Mouse (Mus musculus) NIH3T3 (cell line): ENCODE data around the gene Kcnab3.
"Not testable (repeated sequence)": the region's sequence is repeated elsewhere in the genome, so short reads cannot be mapped to it uniquely, and the experiment has no call there.

ENCODE experiments used
- DNase-seq: peaks from one replicate; pipeline ENCODE4 v3.0.0-alpha.2; 2012; ENCODE audit warnings: low read depth

The Kcnab3 gene

GRCm38 (mm10) chr11:69325628-69326407 is at the start of gene Kcnab3:
Kcnab3 (plus strand) TSS chr11:69326258.
- peak; percentile 88 for DNase-seq

DNA sequence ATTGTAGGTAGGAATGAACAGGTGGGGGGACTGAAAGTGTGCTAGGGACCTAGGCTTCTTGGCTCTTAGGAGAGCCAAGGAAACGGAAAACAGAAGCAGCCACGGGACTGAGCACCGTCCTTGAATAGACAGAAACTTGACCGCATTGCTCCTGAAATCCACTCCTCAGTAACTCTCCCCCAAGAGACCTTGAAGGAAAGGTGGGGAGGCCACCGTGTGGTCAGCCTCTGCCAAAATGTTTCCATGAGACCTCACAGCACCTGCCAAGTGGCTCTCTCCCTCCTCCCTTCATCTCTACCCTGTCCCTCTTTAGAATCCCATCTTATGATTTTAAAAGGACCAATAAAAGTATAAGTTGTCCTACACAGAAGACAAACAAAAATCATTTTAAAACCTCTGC is 48.8 kb upstream of the Kcnab3 start:
- DNase-seq: no peak

DNA sequence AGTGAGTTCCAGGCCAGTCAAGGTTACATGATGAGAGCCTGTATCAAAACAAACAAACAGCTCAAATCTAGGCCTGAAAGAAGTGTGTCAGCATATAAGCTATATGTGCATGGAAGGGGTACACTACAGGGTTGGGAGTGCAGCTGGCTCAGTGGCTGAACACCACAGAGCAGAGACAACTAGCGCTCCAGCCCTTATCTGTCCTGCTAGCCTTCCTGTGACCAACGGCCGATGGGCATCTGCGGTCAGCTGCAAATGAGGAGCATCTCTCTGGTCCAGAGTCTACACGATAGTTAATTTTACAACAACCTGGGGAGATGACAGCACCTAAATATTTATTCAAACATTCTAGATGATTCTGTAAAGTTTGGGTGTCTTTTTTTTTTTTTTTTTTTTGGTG is 34.9 kb upstream of the Kcnab3 start:
- DNase-seq: no peak

DNA sequence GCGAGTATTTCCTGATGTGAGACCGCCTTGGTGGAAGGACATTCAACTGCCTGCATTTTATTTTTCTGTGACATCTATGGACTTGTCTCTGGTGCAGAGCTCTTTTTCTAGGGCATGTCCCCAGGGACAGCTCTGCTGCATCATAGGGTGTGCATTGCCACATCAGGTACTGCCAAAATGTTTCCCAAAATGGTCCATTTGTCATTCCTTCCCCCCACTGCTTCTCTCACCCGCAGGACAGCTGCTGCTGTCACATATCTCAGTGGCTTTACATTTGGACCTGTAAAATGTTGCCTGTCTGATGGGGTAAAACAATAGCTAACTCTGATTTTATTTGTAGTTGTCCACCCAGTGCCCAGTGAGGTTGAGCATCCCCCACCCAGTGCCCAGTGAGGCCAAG is 30.8 kb upstream of the Kcnab3 start:
- no peak for DNase-seq

DNA sequence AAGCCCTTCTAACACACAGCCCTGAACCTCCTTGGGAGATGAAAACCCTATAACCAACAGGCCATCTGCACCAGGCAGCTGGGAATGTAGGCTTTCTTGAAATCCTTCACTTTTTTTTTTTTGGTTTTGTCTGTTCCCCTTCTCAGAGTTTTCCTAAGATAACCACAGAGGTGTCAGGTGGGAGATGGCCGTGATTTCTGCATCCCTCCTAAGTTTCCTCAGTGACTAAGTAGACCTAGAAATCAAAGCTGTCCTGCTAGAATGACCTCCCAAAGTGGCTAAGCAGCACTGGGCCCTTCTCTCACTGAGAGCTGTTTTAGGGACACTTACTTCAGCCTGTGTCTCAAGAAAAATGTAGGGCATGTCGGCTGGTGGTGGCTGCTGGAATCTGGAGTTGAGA is 28.3 kb upstream of the Kcnab3 start:
- no peak for DNase-seq

GRCm38 (mm10) chr11:69298231-69298630 is 27.8 kb upstream of the Kcnab3 start:
- DNase-seq: no peak

GRCm38 (mm10) chr11:69302817-69303216 is 23.2 kb upstream of the Kcnab3 start:
- no peak for DNase-seq

GRCm38 (mm10) chr11:69305291-69305690 is 20.8 kb upstream of the Kcnab3 start:
- no peak for DNase-seq

DNA sequence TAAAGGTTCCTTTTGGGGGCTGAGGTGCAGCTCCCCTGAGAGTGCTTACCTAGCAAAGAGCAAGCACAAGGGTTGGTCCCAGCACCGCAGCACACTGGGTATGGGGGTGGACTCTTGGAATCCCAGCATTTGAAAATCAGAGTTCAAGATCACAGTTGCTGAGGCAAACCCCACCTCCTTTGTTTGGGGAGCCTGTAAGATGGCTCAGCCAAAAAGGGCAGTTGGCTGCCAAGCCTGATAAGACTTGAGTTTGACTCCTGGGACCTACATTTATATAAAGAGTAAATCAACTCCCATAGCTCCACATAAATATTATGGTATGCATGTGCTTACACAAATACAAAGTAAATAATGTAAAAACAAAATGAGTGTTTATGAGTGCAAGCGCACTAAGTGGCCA is 20.0 kb upstream of the Kcnab3 start:
- no peak for DNase-seq

- DNase-seq: peak; percentile 12
Observed at GRCm38 (mm10) chr11:69311266-69311665, 14.8 kb upstream of the Kcnab3 start.

DNA sequence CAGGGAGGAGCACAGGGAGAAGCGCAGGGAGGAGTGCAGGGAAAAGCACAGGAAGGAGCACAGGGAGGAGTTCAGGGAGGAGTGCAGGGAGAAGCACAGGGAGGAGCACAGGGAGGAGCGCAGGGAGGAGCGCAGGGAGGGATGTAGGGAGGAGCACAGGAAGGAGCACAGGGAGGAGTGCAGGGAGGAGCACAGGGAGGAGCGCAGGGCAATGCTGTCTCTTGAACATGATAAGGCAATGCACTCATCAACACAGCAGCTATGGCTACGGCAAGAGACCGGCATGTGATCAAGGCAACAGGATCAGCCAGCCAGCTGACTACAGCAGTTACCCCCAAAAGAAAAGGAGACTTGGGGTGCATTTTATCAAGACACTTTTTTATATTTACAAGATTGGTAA is 9.7 kb upstream of the Kcnab3 start:
- no peak for DNase-seq

GRCm38 (mm10) chr11:69318000-69318399 is 8.1 kb upstream of the Kcnab3 start:
- DNase-seq: not testable (repeated sequence)

DNA sequence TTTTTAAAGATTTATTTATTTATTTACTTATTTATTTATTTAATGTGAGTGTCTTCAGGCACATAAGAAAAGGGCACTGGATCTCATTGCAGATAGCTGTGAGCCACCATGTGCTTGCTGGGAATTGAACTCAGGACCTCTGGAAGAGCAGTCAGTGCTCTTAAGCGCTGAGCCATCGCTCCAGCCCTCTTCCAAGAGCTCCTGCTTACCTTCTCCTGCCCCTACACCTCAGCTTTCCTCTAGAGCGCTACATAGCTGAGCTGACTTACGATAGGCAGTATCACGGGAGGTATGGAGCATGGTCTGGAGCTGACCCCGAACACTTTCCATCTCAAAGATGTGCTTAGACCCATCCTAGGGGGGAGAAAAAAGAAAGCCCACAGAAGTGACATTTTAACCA is 4.5 kb upstream of the Kcnab3 start:
- no peak for DNase-seq

DNA sequence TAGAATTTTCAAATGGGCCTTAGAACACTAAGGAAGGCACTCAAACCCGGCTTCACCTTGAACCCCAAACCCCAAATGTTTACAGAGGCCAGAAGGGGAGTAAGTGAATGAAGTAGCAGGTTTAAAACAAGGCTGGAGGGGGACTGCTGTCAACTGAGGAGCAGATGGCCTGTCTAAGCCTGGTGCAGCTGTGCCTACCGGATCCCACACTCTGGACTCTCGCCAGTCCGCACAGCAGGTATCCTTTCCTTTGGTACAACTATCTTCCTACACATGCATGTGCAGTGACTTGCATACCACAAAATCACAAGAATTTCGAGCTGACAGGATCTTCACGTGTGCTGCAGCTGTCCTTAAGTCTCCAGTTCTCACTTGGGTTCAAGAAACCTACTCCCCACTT is 4.0 kb upstream of the Kcnab3 start:
- DNase-seq: no peak

GRCm38 (mm10) chr11:69322693-69323471 is 3.2 kb upstream of the Kcnab3 start:
- DNase-seq: peak; percentile 25

GRCm38 (mm10) chr11:69323667-69324111 is 2.4 kb upstream of the Kcnab3 start, which contains the start of the genes Cntrob and Trappc1:
Cntrob (minus strand) TSS chr11:69323775.
Trappc1 (plus strand) TSS chr11:69323980.
- peak; percentile 100 for DNase-seq

- no peak for DNase-seq
Observed at GRCm38 (mm10) chr11:69324749-69325148, 1.3 kb upstream of the Kcnab3 start.

- DNase-seq: peak; percentile 36
Observed at GRCm38 (mm10) chr11:69326408-69327156, 524 bp downstream of the Kcnab3 start.

- no peak for DNase-seq
Observed at GRCm38 (mm10) chr11:69327157-69327442, 1.0 kb downstream of the Kcnab3 start.

GRCm38 (mm10) chr11:69327648-69328047 is 1.6 kb downstream of the Kcnab3 start:
- DNase-seq: no peak

DNA sequence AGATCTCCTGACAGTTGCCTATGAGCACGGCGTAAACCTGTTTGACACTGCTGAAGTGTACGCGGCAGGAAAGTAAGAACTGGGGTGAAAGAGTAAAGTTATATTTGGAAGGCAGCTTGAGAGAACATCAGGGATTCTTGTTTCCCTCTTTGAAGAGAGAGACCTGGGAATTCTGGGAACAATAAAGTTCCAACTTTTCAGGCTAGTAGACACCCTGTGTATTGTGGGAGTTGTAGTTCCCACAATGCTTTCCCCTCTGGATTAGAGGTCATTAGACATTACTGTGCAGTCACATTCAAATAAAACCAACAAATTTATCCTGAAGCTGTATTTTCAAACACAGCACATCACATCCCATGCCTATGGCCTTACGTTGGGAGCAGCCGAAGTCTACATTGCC is 2.5 kb downstream of the Kcnab3 start:
- DNase-seq: no peak

GRCm38 (mm10) chr11:69331152-69331551 is 5.1 kb downstream of the Kcnab3 start:
- no peak for DNase-seq
